In genomic region chr1:153740145-153740544, GRCm38 (mm10) we compare ENCODE assay signal across 7 mouse cellular contexts. TPM values are rescaled to one million over a fixed set of nuclear protein-coding genes. Genes with fewer than 3 reads are reported as not detected.
DNase-seq lines count a peak whose midpoint lies in the region; ATAC-seq and TF ChIP-seq lines count a peak whose summit lies in the region.

TSS of gene Rgs16 (plus strand) at chr1:153740349.

- H3K9me3 ChIP-seq in embryonic facial prominence, embryonic 11.5 days (replicated peaks; ENCODE audit: control insufficient read depth, low read length) = no peaks in the 10 kb centered on the region
- no peaks in the 10 kb centered on the region for H3K9me3 ChIP-seq in heart, embryonic 11.5 days (replicated peaks; ENCODE audit: control insufficient read depth, low read length)
- no peaks in the 10 kb centered on the region for H3K9me3 ChIP-seq in liver, embryonic 12.5 days (replicated peaks)
- no peaks in the 10 kb centered on the region for H3K9me3 ChIP-seq in stomach, embryonic 15.5 days

- no peaks in the 10 kb centered on the region for H3K4me1 ChIP-seq in bone marrow, adult 2 months (ENCODE audit: control insufficient read depth, insufficient read depth, low read length)
- no peaks in the 10 kb centered on the region; the same call in 1 of the 2 replicates for H3K4me1 ChIP-seq in embryonic facial prominence, embryonic 11.5 days (ENCODE audit: control insufficient read depth, insufficient read depth, low read length)
- peaks cover 8% of the 10 kb centered on the region; the same call in 1 of the 2 replicates for H3K4me1 ChIP-seq in heart, embryonic 11.5 days (ENCODE audit: control insufficient read depth, insufficient read depth, low read length)
- 0 out of 2 replicates have a peak, but pooled peaks cover 5% of the 10 kb centered on the region for H3K4me1 ChIP-seq in liver, embryonic 12.5 days
- H3K4me1 ChIP-seq in stomach, embryonic 15.5 days = peaks cover 8% of the 10 kb centered on the region; the same call in 1 of the 2 replicates

- no peaks in the 10 kb centered on the region for H3K36me3 ChIP-seq in embryonic facial prominence, embryonic 11.5 days (replicated peaks; ENCODE audit: control insufficient read depth, insufficient read depth, low read depth, low read length)
- no peaks in the 10 kb centered on the region for H3K36me3 ChIP-seq in heart, embryonic 11.5 days (ENCODE audit: control insufficient read depth, insufficient read depth, low read length)
- no peaks in the 10 kb centered on the region for H3K36me3 ChIP-seq in liver, embryonic 12.5 days
- no peaks in the 10 kb centered on the region for H3K36me3 ChIP-seq in stomach, embryonic 15.5 days

- peak within 1 kb of the TSS; percentile 41 for H3K9ac ChIP-seq in embryonic facial prominence, embryonic 11.5 days (replicated peaks; ENCODE audit: low read length)
- H3K9ac ChIP-seq in heart, embryonic 11.5 days (ENCODE audit: low read depth, low read length) = peak within 1 kb of the TSS; percentile 47
- no peak within 1 kb of the TSS for H3K9ac ChIP-seq in liver, embryonic 12.5 days
- H3K9ac ChIP-seq in stomach, embryonic 15.5 days = 0 out of 2 replicates have a peak within 1 kb of the TSS, but pooled peaks have one; percentile 12

- TF ChIP-seq POLR2A in bone marrow, adult 2 months (IDR thresholded peaks at IDR 0.05; ENCODE audit: borderline replicate concordance, control insufficient read depth, low read depth, low read length) = peak; percentile 37; the same call in 1 of the 2 replicates

- no peak within 1 kb of the TSS for H3K4me3 ChIP-seq in bone marrow, adult 2 months (replicated peaks; ENCODE audit: control insufficient read depth, low read depth, low read length)
- H3K4me3 ChIP-seq in embryonic facial prominence, embryonic 11.5 days (ENCODE audit: low read depth, low read length) = peak within 1 kb of the TSS; percentile 39
- H3K4me3 ChIP-seq in heart, embryonic 11.5 days (ENCODE audit: low read depth, low read length) = peak within 1 kb of the TSS; percentile 43
- peak within 1 kb of the TSS; percentile 28 for H3K4me3 ChIP-seq in liver, embryonic 12.5 days
- H3K4me3 ChIP-seq in stomach, embryonic 15.5 days (replicated peaks) = peak within 1 kb of the TSS; percentile 34

- peak; percentile 63 for ATAC-seq in embryonic facial prominence, embryonic 11.5 days (replicated peaks; ENCODE audit: insufficient number of reproducible peaks, low FRiP score, low TSS enrichment, low read depth)
- peak; percentile 74 for ATAC-seq in heart, embryonic 11.5 days (replicated peaks; ENCODE audit: insufficient number of reproducible peaks, low FRiP score, low TSS enrichment)
- peak; percentile 45; the same call in 1 of the 2 replicates for ATAC-seq in liver, embryonic 12.5 days
- ATAC-seq in stomach, embryonic 15.5 days (ENCODE audit: insufficient read depth, low FRiP score, low read depth) = peak; percentile 19; the same call in 1 of the 2 replicates

- no peak within 1 kb of the TSS for H3K27ac ChIP-seq in bone marrow, adult 2 months (ENCODE audit: control insufficient read depth, insufficient read depth, low read depth, low read length, poor library complexity)
- no peak within 1 kb of the TSS for H3K27ac ChIP-seq in embryonic facial prominence, embryonic 11.5 days (replicated peaks; ENCODE audit: low read depth, low read length)
- H3K27ac ChIP-seq in heart, embryonic 11.5 days (ENCODE audit: low read depth, low read length) = no peak within 1 kb of the TSS
- H3K27ac ChIP-seq in liver, embryonic 12.5 days = no peak within 1 kb of the TSS
- H3K27ac ChIP-seq in stomach, embryonic 15.5 days = no peak within 1 kb of the TSS

- WGBS in bone marrow, adult 2 months = 1% methylated on average over 28 of the region's 28 CpGs
- WGBS in embryonic facial prominence, embryonic 11.5 days = under 1% methylated on average over 27 of the region's 28 CpGs
- WGBS in heart, embryonic 11.5 days (ENCODE audit: insufficient replicate concordance) = 2% methylated on average over 27 of the region's 28 CpGs
- WGBS in liver, embryonic 12.5 days (ENCODE audit: insufficient replicate concordance) = under 1% methylated on average over 27 of the region's 28 CpGs
- under 1% methylated on average over 27 of the region's 28 CpGs for WGBS in stomach, embryonic 15.5 days

- peak; percentile 85 for DNase-seq in embryonic facial prominence, embryonic 11.5 days (ENCODE audit: low spot score)
- peak; percentile 59 for DNase-seq in kidney, adult 9 months
- peak; percentile 49 for DNase-seq in naive thymus-derived CD4-positive, alpha-beta T cell, adult 2 months (ENCODE audit: low read depth)

- no peak for TF ChIP-seq CTCF in bone marrow, adult 2 months (IDR thresholded peaks at IDR 0.05; ENCODE audit: control insufficient read depth, insufficient read depth, low read length)

- H3K4me2 ChIP-seq in embryonic facial prominence, embryonic 11.5 days (ENCODE audit: low read depth, low read length) = peak within 1 kb of the TSS; percentile 64
- peak within 1 kb of the TSS; percentile 71 for H3K4me2 ChIP-seq in heart, embryonic 11.5 days
- H3K4me2 ChIP-seq in liver, embryonic 12.5 days = peak within 1 kb of the TSS; percentile 56
- peak within 1 kb of the TSS; percentile 73 for H3K4me2 ChIP-seq in stomach, embryonic 15.5 days

- peaks cover 6% of the 10 kb centered on the region for H3K27me3 ChIP-seq in embryonic facial prominence, embryonic 11.5 days (ENCODE audit: control insufficient read depth, insufficient read depth, low read length)
- H3K27me3 ChIP-seq in heart, embryonic 11.5 days (ENCODE audit: control insufficient read depth, insufficient read depth, low read length) = peaks cover 19% of the 10 kb centered on the region
- H3K27me3 ChIP-seq in liver, embryonic 12.5 days (replicated peaks) = peaks cover 68% of the 10 kb centered on the region
- peaks cover 33% of the 10 kb centered on the region for H3K27me3 ChIP-seq in stomach, embryonic 15.5 days (replicated peaks)

RNA-seq across cellular contexts. Expression of gene Rgs16, which starts in this region (rescaled TPM):
- polyA plus RNA-seq in bone marrow, adult 2 months (2011; ENCODE audit: insufficient read depth, insufficient read length, low replicate concordance, missing spikeins) = 0.41 and 2.6 TPM in 2 replicates
- 6.5 and 6.7 TPM in 2 replicates for polyA plus RNA-seq in embryonic facial prominence, embryonic 11.5 days (2014; fragmentation: Nextera tagmentation; extraction: Ambion mirVana)
- polyA plus RNA-seq in heart, embryonic 11.5 days (2014; fragmentation: Nextera tagmentation; extraction: Ambion mirVana) = 1.0 and 1.7 TPM in 2 replicates
- polyA plus RNA-seq in liver, embryonic 12.5 days (2016; fragmentation: Nextera tagmentation; extraction: Ambion mirVana) = 0.57 and 0.81 TPM in 2 replicates
- polyA plus RNA-seq in stomach, embryonic 15.5 days (2015; fragmentation: Nextera tagmentation; extraction: Ambion mirVana) = 4.5 and 5.1 TPM in 2 replicates

Comparison
In these comparisons a context has a peak if more than half of its experiments do, and no peak if none do; other contexts are left out.
1. Peak in ATAC-seq, H3K4me3 ChIP-seq and H3K4me2 ChIP-seq in liver, embryonic 12.5 days; RNA of the gene not detected or under 1 TPM.
2. ATAC-seq: peak in every context shown above with its lines; median percentile 74 in heart, embryonic 11.5 days; 63 in embryonic facial prominence, embryonic 11.5 days; 45 in liver, embryonic 12.5 days; 19 in stomach, embryonic 15.5 days.